Mouse (Mus musculus) testis, postnatal 10 days (tissue): Measurements from ENCODE around the gene Tada2b.

Experiments used
- DNase-seq: peaks from one replicate; pipeline ENCODE4 v3.0.0; 2021; ENCODE audit warnings: low spot score

Gene Tada2b

GRCm38 (mm10) chr5:36479735-36480134 is 4.3 kb downstream of the Tada2b start:
- no peak for DNase-seq

GRCm38 (mm10) chr5:36478540-36479420 is 5.3 kb downstream of the Tada2b start:
- DNase-seq: no peak

GRCm38 (mm10) chr5:36477486-36477885 is 6.6 kb downstream of the Tada2b start:
- no peak for DNase-seq

- DNase-seq: peak; percentile 80
Observed at GRCm38 (mm10) chr5:36474283-36474682, 9.8 kb downstream of the Tada2b start.

GRCm38 (mm10) chr5:36472876-36473655 is 11.0 kb downstream of the Tada2b start:
- no peak for DNase-seq

GRCm38 (mm10) chr5:36471206-36471605 is 12.9 kb downstream of the Tada2b start:
- DNase-seq: no peak

GRCm38 (mm10) chr5:36465889-36466288 is 18.2 kb downstream of the Tada2b start:
- no peak for DNase-seq

GRCm38 (mm10) chr5:36464709-36465661 is 19.1 kb downstream of the Tada2b start, which contains the start of gene Grpel1:
Gene Grpel1, plus strand, starts transcription at chr5:36464998.
- peak; percentile 98 for DNase-seq

- DNase-seq: no peak
Observed at GRCm38 (mm10) chr5:36463391-36463790, 20.7 kb downstream of the Tada2b start.

- peak; percentile 91 for DNase-seq
Observed at GRCm38 (mm10) chr5:36462810-36463209, 21.3 kb downstream of the Tada2b start.

- no peak for DNase-seq
Observed at GRCm38 (mm10) chr5:36461231-36461630, 22.9 kb downstream of the Tada2b start.

GRCm38 (mm10) chr5:36460712-36461111 is 23.4 kb downstream of the Tada2b start:
- no peak for DNase-seq

GRCm38 (mm10) chr5:36458926-36459325 is 25.2 kb downstream of the Tada2b start:
- DNase-seq: peak; percentile 71

- DNase-seq: no peak
Observed at GRCm38 (mm10) chr5:36457706-36458105, 26.4 kb downstream of the Tada2b start.

- no peak for DNase-seq
Observed at GRCm38 (mm10) chr5:36452821-36453220, 31.3 kb downstream of the Tada2b start.

- DNase-seq: no peak
Observed at GRCm38 (mm10) chr5:36451872-36452389, 32.2 kb downstream of the Tada2b start.

- DNase-seq: no peak
Observed at GRCm38 (mm10) chr5:36451119-36451518, 33.0 kb downstream of the Tada2b start.

- DNase-seq: no peak
Observed at GRCm38 (mm10) chr5:36449710-36450358, 34.3 kb downstream of the Tada2b start.

- DNase-seq: no peak
Observed at GRCm38 (mm10) chr5:36447872-36448271, 36.2 kb downstream of the Tada2b start.

GRCm38 (mm10) chr5:36446166-36446890 is 37.8 kb downstream of the Tada2b start:
- no peak for DNase-seq
